Mouse (Mus musculus): ENCODE results near the gene Ncoa3.

DNA sequence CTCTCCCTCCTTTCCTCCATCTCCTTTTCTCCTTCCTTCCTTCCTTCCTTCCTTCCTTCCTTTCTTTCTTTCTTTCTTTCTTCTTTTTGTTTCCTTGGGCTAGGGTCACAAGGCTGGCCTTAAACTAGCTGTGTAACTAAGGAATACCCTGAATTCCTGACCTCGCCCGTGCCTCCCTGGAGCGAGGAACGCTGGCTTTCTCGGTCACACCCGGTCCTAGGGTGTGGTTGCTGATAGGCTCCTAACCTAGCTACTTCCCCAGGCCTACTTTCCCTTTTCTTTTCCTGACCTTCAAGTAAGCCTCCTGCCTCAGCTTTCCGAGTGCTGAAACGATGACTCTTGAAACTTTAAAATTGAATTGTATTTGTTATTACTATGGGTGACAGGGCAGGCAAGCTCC is 23.0 kb upstream of the Ncoa3 start:
- TF ChIP-seq POLR2A (IDR thresholded peaks at IDR 0.05; ENCODE audit: insufficient read depth, low read length) (no peak), CTCF (IDR thresholded peaks at IDR 0.05; ENCODE audit: low read depth, low read length) (no peak)

All from ES-Bruce4 (cell line).